Mouse (Mus musculus): ENCODE data around the gene Col28a1.

GRCm38 (mm10) chr6:8228596-8228995 lies 36.2 kb upstream of the Col28a1 start:
- TF ChIP-seq CTCF (IDR thresholded peaks at IDR 0.05; ENCODE audit: borderline replicate concordance, insufficient read depth, low read length) (no peak), POLR2A (IDR thresholded peaks at IDR 0.05; ENCODE audit: low read depth, low read length) (no peak)

Measured in embryonic fibroblast, embryonic 13.5 days (primary cell).